Mouse (Mus musculus): ENCODE data around the gene Ggt6.
"Not testable (repeated sequence)": the region's sequence is repeated elsewhere in the genome, so short reads cannot be mapped to it uniquely, and the experiment has no call there.

The Ggt6 gene

DNA sequence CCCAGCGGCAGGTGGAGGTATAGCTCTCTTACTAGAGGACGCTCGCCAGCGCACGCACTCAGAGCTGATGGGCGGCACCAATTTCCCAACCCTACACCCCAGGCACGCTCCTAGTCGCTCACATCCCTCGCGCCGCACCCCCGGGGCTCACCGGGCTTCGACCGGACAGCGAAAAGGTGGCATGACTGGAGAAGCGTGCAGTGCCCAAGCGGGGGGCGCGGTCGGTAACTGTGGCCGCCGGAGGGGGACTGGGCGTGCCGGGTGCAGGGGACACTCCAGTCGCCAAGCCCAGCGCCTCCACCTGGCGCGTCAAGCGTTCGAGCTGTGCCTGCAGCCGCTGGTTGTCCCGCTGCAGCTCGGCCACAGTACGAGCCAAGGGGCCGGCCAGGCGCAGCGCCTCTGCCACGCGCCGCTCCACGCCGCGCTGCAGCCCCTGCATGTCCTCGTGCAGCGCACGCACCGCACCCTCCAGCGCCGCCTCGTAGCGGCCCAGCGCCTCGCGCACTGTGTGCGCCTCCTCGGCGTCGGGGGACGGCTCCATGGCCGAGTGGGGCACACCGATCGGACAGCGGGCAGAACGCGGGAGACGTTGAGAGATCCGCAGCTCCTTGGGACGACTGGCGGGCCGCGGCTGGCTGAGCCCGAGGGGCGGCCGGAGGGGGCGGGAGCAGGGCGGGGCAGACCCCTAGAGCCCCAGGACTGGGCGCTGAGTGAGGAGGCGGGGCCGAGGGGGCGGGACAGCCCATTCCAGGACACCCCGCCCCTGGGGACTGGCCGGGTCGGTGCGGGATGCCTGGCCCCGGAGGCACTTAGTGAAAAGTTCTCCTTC is 24.0 kb upstream of the Ggt6 start, which contains the start of gene Smtnl2:
Gene Smtnl2 (minus strand): TSS at position 621 of the 829 bp plus-strand sequence.
- DNase-seq, result peak; percentile 94

DNA sequence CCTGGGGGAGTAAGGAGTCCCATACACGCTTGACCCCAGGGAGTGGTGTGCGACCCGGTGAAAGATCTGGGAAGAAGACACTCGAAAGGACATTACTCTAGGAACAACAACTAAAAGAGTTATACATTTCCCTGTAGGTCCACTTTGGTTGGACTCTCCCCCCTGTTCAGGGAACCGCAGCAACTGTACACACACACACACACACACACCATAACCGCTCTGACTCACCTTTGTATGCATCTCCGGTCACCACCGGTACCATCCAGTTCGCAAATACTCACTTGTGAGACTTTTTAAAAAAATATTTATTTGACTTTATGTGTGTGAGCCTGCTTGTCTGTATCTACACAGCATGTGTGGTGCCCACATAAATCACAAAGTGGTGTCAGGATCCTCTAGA is 23.4 kb upstream of the Ggt6 start:
- DNase-seq, result no peak

- peak; percentile 76 for DNase-seq
Observed at GRCm38 (mm10) chr11:72413016-72413415, 22.3 kb upstream of the Ggt6 start.

- no peak for DNase-seq
Observed at GRCm38 (mm10) chr11:72413601-72414190, 21.6 kb upstream of the Ggt6 start.

DNA sequence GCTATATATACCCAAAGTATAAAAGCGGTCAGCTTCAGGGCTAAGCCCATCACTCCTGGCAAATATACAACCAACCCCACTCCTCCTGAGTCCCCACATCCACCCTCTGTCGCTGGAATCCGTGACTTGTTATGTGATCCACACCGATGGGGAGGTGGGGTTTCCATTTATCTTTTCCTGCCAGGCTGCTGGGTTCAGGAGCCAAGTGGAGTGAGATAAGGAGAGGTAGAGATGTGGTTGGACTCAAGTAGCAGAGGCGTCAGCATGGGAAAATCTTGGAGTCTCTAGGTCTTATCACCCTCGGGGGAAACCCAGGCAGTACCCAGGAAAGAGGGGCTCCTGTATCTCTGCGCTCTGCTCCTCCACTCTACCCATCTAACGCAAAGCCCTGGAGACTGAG is 20.2 kb upstream of the Ggt6 start:
- DNase-seq, result no peak

- no peak for DNase-seq
Observed at GRCm38 (mm10) chr11:72416666-72417065, 18.7 kb upstream of the Ggt6 start.

DNA sequence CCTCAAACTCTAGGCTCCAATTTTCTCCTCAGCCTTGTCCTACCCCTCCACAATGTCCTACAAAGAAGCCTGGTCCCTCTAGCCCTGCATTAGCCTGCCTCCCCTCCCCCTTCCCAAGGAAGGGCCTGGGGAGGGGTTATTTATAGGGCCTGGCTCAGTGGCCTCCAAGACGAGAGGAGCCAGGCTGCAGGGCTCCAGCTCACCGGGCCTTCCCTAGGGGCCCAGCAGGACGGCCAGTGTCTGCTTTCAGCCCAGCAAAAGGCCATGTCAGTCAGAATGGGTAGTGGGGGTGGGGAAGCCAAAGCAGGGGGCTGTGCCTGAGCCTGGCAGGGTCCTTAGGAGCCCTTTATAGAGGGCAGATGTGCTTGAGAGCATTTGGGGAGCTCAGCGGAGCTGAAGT is 17.9 kb upstream of the Ggt6 start:
- no peak for DNase-seq

DNA sequence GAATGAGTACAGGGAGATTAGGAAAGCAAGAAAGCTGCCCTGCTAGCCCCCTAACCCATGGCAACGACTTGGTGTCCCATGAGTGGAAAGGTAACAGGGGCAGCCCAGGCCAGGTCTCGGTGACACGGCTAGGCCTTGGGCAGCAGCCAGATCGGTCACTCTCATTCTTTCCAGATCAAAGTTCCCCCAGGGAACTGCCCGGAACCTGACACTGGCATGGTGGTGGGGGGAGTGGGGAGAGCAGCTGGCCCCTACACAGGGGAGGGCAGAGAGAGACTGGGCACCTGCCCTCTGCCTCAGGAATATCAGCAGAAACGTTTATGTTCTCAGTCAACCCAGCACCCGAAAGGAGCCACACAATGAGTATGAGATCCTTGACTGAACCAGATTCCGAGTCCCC is 17.1 kb upstream of the Ggt6 start:
- DNase-seq, result no peak

GRCm38 (mm10) chr11:72419006-72419405 is 16.3 kb upstream of the Ggt6 start:
- no peak for DNase-seq

DNA sequence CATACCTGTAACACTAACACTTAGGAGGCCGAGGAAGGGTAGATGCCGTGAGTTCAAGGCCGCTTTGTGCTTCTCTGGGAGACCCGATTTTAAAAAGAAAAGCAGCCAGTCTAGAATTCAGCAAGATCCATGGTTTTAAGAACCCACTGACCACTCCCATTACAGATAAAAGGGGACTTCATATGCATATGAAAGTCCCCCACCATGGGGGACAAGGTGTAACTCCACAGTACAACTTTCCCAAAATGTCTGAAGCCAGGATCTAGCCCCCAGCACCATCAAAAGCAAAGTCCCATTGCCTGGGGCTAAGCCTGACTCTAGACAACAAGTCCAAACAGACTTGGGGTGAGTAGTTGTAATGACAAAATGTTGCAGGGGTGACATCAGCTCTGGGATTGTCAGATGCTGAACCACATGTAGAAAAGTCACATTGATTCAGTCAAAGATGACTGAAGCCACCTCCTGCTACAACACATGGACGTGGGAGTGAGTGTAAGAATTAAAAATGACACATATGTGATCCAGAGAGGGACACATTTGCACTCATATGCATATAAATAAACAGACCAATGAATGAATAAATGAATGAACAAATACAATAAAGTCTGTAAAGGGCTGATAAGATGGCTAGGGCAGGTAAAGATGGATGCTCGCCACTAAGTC is 14.7 kb upstream of the Ggt6 start:
- DNase-seq, result no peak

- DNase-seq, result no peak
Observed at GRCm38 (mm10) chr11:72421518-72422278, 13.6 kb upstream of the Ggt6 start.

- no peak for DNase-seq
Observed at GRCm38 (mm10) chr11:72423686-72424085, 11.6 kb upstream of the Ggt6 start.

DNA sequence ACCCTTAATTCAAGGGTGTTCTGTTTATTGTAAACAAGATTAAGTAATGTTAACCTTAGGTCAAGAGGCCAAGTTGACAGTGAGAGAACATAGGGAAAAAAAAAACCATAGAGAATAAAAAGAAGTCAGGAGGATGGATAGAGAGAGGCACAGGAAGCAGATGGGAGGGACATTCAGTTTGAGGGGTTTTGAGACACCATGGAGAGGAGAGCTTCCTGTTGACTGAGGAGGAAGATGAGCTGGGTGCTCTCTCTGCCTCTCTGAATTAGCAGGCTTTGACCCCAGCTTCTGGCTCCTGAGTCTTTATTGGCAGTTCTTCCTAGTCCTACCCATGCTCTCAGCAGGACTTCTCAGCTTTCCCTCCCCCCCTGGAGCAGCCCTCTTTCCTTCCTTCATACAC is 10.1 kb upstream of the Ggt6 start:
- DNase-seq, result no peak

DNA sequence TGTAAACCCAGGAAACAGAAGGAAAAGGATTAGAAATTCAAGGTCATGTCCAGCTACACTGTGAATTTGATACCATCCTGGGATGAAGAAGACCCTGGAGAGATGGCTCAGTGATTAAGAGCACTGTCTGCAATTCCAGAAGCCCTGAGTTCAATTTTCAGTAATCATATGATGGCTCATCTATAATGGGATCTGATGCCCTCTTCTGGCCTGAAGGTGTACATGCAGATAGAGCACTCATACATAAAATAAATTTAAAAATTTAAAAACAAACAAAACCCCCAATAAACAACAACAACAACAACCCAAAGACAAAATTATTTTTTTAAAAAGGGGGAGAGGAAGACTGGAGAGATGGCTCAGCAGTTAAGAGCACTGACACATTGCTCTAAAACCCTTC is 8.4 kb upstream of the Ggt6 start:
- DNase-seq, result peak; percentile 34

GRCm38 (mm10) chr11:72428694-72429093 is 6.6 kb upstream of the Ggt6 start:
- DNase-seq, result peak; percentile 96

- DNase-seq, result peak; percentile 94
Observed at GRCm38 (mm10) chr11:72429288-72429690, 6.0 kb upstream of the Ggt6 start.

- DNase-seq, result not testable (repeated sequence)
Observed at GRCm38 (mm10) chr11:72430311-72431068, 4.8 kb upstream of the Ggt6 start.

GRCm38 (mm10) chr11:72435694-72436045 is 344 bp downstream of the Ggt6 start:
- peak; percentile 62 for DNase-seq

- peak; percentile 38 for DNase-seq
Observed at GRCm38 (mm10) chr11:72436271-72436670, 945 bp downstream of the Ggt6 start.

- no peak for DNase-seq
Observed at GRCm38 (mm10) chr11:72436756-72437650, 1.7 kb downstream of the Ggt6 start.

- DNase-seq, result no peak
Observed at GRCm38 (mm10) chr11:72438411-72438810, 3.1 kb downstream of the Ggt6 start.
